8 mouse cellular contexts compared by ENCODE assay signal in genomic region chr11:60209217-60209932, GRCm38 (mm10). TPM values are rescaled to one million over a fixed set of nuclear protein-coding genes. Genes with fewer than 3 reads are reported as not detected.
DNase-seq lines count a peak whose midpoint lies in the region; ATAC-seq lines count a peak whose summit lies in the region.

No protein-coding gene starts in this region.

- DNase-seq in 416B (ENCODE audit: low read depth), result peak; percentile 65
- peak; percentile 93 for DNase-seq in brain, adult 2 months (ENCODE audit: low read depth, low spot score)
- peak; percentile 84 to 87 for DNase-seq in heart, postnatal 10 days
- peak; percentile 75 to 82 for DNase-seq in kidney, postnatal 4 days
- DNase-seq in ovary, postnatal 36 days (ENCODE audit: low spot score), result peak; percentile 79
- DNase-seq in natural killer cell, adult 2 months (ENCODE audit: low spot score in 2 of 2), result no peak

- H3K4me1 ChIP-seq in forebrain, embryonic 12.5 days, result peaks cover 75% of the 10 kb centered on the region
- H3K4me1 ChIP-seq in liver, embryonic 16.5 days (ENCODE audit: control insufficient read depth, low read depth, low read length), result peaks cover 72% of the 10 kb centered on the region

- no peaks in the 10 kb centered on the region for H3K27me3 ChIP-seq in forebrain, embryonic 12.5 days
- H3K27me3 ChIP-seq in liver, embryonic 16.5 days (ENCODE audit: control insufficient read depth, insufficient read depth, low read depth, low read length), result no peaks in the 10 kb centered on the region

- peak overlapping the region; percentile 63 for H3K9ac ChIP-seq in forebrain, embryonic 12.5 days
- peak overlapping the region; percentile 58 for H3K9ac ChIP-seq in liver, embryonic 16.5 days (ENCODE audit: low read depth, low read length)

- peak overlapping the region; percentile 89 for H3K27ac ChIP-seq in forebrain, embryonic 12.5 days
- H3K27ac ChIP-seq in liver, embryonic 16.5 days (ENCODE audit: low read length), result peak overlapping the region; percentile 69

- peak overlapping the region; percentile 64 for H3K4me2 ChIP-seq in forebrain, embryonic 12.5 days
- H3K4me2 ChIP-seq in liver, embryonic 16.5 days (ENCODE audit: low read depth, low read length), result peak overlapping the region; percentile 78

- H3K9me3 ChIP-seq in forebrain, embryonic 12.5 days, result no peaks in the 10 kb centered on the region
- no peaks in the 10 kb centered on the region for H3K9me3 ChIP-seq in liver, embryonic 16.5 days (replicated peaks; ENCODE audit: control insufficient read depth, low read length)

- 33% methylated on average over 7 of the region's 7 CpGs for WGBS in forebrain, embryonic 12.5 days
- 28% methylated on average over 7 of the region's 7 CpGs for WGBS in liver, embryonic 16.5 days (ENCODE audit: insufficient replicate concordance)

- intact Hi-C loops in heart, postnatal 10 days (cut with DNase I), result no loop called here

- peaks cover 30% of the 10 kb centered on the region for H3K36me3 ChIP-seq in forebrain, embryonic 12.5 days (replicated peaks)
- H3K36me3 ChIP-seq in liver, embryonic 16.5 days (ENCODE audit: control insufficient read depth, insufficient read depth), result peaks cover 25% of the 10 kb centered on the region

- ATAC-seq in forebrain, embryonic 12.5 days (ENCODE audit: low FRiP score), result peak; percentile 40
- ATAC-seq in liver, embryonic 16.5 days (ENCODE audit: low read depth), result no peak

- peak overlapping the region; percentile 43 for H3K4me3 ChIP-seq in forebrain, embryonic 12.5 days (replicated peaks)
- H3K4me3 ChIP-seq in liver, embryonic 16.5 days (ENCODE audit: low read depth, low read length), result peak overlapping the region; percentile 60

RNA-seq across cellular contexts. Expression of gene Srebf1, which starts 13.0 kb away (rescaled TPM):
- polyA plus RNA-seq in forebrain, embryonic 12.5 days (2016; fragmentation: Nextera tagmentation; extraction: Ambion mirVana), result 58.0 and 58.1 TPM in 2 replicates
- 10 to 100 TPM; 40.2 to 42.6 TPM for total RNA-seq in heart, postnatal 10 days (2021)
- polyA plus RNA-seq in liver, embryonic 16.5 days (2015; fragmentation: Nextera tagmentation; extraction: Ambion mirVana), result 42.7 and 51.7 TPM in 2 replicates

Comparison
In these comparisons a context has a peak if more than half of its experiments do, and no peak if none do; other contexts are left out.
1. DNase-seq: peak in 416B (single experiment), brain, adult 2 months (single experiment), heart, postnatal 10 days (2 of 2), kidney, postnatal 4 days (2 of 2) and ovary, postnatal 36 days (single experiment); none in natural killer cell, adult 2 months (0 of 2).